Mouse (Mus musculus) embryo, embryonic 10 days (tissue): Measurements from ENCODE around the gene Fbxw11.
A peak's percentile ranks its signal among the peaks of the same experiment; 100 is the strongest.

ENCODE experiments used
- DNase-seq: peaks from one replicate; pipeline ENCODE4 v3.0.0-alpha.2; 2015; ENCODE audit warnings: low spot score

The Fbxw11 gene

DNA sequence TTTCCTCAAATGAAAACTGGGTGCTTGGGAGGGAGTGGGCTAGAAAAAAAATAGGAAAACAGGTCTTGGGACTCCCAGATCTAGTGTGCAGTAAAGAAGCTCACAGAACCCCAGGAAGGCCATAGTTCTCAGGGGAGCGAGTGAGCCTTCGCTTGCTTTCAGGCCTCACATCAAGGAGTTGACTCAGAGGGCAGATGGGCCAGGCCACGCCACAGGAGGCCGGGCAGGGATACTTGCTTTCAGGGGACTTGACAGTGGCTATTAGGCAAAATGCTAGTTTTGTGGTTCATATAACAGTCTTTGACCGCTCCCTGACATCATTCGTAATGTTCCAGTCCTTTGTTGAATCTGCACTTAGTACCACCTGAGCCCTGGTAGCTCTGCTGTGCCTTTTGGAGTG, 18.6 kb upstream of the Fbxw11 start:
- no peak for DNase-seq

DNA sequence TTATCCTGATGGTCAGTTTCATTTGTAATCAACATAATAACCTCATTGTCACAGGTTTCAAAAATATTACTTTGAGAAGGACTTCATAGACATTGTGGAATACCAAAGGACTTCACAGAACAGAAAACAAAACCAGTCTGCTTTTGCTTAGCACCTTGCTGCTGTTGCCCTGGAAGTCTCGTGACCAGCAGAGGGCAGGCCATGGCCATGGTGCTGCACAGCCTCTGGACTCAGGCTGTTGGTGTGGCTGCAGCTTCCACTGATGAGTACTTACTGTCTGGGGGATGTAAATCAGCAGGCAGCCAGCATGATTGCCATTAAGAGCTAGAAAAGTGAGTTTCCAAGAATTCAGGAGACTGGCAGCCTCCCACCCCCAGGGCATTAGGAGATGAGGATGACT, 16.8 kb upstream of the Fbxw11 start:
- DNase-seq, result peak; percentile 75

DNA sequence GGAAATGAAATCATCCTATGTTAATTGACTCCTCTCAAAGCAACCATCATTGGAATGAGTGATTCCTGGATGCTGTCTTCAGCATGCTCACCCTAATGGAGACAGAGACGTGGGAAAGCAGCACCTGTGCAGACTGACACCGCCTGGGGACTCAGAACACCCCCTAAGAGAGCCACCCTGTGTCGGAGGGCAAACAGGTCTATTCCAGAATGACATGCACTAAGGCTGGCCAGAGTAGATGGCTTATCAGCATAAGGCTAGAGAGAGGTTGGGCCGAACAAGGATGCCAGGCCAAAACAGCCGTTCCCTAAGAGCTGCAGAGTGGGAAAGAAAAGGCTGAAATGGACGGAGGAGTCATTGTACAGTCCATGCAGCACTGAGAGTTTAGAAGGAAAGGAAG, 16.4 kb upstream of the Fbxw11 start:
- DNase-seq, result no peak

DNA sequence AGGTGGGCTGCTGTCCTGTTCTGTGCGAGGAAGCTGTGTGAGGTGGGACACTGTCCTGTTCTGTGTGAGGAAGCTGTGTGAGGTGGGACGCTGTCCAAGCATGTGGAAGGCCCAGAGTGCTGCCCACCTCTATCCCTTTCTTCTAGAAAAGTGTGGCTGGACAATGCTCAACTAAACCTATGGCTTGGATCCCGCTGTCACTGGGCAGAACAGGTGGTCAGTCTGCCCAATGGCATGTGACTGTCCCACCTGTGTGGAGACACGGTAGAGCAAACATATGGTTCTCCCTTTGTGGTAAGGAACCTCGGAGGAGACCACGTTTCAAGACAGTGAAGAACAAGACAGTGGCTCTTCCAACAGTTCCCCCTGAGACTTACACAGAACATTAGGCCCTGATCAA, 14.6 kb upstream of the Fbxw11 start:
- no peak for DNase-seq

DNA sequence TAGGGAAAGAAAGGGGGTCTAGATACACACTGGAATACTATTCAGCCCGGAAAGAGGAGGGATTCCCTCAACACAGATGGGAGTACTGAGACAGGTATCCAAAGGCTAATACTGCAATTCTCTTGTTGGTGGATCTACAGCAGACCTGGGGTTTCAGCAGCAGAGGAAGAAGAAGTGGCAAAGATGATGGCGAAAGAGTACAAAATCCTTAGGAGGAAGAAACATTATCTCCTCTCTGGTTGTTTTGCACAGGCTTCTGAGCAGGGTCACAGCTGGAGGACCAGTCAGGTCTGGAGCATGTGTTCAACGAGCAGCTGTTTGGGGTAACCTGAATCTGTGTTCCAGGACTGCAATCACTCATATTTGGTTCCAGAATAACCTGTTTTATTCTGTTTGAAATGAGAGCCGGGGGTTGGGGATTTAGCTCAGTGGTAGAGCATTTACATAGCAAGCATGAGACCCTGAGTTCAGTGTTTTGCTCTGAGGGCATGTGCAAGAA, 12.8 kb upstream of the Fbxw11 start:
- DNase-seq, result no peak

DNA sequence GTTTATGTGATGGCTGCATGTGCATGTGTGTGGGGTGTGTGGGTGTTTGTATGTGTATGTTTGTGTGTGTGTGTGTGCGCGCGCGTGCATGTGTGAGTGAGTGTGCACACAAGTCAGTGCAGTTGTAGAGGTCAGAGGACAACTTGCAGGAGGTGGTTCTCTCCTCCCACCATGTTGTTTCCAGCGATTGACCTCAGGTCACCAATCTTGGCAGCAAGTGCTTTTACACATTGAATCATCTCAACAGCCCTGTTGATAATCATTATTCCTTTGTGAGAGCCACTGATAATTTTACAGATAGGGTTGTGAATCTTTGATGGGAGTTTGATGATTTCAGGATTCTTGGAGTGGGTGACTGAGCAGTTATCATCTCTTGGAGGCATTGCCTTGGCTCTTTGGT, 9.9 kb upstream of the Fbxw11 start:
- no peak for DNase-seq

DNA sequence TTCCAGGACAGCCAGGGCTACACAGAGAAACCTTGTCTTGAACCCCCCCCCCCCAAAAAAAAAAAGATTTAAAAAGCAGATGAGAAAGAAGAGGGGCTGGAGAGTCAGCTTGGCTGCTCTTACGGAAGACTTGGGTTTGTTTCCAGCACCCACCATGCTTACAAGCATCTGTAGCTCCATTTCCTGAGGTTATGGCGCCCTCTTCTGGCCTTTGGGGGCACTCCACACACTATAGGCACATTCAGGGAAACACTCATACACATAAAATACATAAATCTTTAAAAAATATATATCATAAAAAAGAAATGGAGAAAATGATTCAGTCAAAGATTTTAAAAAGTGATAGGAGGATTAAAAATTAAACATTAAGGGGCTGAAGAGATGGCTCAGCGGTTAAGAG, 9.0 kb upstream of the Fbxw11 start:
- no peak for DNase-seq

DNA sequence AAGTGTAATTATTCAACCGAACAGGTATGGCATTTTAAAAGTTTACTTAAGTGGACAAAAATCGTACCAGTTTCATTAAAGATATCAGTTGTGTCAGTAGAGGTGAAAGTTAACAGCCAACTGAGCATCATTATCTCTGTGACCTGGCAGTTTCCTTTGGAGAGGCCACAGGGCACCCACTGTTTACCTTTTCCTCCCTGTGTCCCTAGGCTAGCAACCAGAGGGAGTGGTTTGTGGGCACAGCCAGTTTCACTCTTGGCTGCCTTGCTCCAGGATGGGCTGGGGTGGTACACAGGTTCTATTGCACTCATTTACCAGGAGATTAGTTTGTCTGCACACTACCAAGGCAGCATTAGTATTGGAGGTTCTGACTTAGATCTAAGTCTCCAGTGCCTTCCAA, 8.4 kb upstream of the Fbxw11 start:
- no peak for DNase-seq

DNA sequence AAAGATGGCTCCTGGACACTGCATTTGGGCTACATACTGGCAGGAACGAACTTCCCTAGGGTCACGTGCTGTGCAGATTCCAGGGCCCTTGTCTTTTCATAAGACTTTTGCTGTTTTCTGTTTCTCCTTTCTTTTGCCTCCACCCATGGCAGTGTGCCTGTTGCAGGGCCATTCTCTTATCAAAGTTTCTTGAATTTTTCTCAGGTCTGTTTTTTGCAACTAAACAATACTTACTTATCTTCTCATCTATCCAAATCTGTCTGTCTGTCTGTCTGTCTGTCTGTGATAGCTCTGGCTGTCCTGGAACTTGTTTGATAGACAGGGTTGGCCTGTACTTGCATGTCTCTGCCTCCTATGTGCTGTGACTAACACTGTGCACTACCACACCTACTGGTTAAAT, 7.7 kb upstream of the Fbxw11 start:
- no peak for DNase-seq

DNA sequence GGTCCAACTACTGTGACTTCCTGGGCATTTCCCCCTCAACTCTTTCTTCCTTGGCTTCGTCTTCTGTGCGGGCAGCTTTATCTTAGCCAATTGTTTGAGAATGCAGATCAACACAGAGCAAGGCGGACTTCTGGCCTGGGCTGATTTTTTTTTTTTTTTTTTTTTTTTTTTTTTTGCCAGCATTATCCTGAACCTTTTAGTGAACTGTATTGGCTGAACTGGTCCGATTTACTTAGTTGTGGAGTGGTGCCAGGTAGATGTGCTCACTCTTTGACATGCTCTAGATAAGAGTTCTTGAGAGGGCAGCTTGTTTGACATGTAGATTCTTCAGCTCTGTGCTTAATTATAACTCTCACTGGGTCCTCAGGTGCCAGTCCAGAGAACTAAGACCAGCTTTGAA, 6.2 kb upstream of the Fbxw11 start:
- no peak for DNase-seq

DNA sequence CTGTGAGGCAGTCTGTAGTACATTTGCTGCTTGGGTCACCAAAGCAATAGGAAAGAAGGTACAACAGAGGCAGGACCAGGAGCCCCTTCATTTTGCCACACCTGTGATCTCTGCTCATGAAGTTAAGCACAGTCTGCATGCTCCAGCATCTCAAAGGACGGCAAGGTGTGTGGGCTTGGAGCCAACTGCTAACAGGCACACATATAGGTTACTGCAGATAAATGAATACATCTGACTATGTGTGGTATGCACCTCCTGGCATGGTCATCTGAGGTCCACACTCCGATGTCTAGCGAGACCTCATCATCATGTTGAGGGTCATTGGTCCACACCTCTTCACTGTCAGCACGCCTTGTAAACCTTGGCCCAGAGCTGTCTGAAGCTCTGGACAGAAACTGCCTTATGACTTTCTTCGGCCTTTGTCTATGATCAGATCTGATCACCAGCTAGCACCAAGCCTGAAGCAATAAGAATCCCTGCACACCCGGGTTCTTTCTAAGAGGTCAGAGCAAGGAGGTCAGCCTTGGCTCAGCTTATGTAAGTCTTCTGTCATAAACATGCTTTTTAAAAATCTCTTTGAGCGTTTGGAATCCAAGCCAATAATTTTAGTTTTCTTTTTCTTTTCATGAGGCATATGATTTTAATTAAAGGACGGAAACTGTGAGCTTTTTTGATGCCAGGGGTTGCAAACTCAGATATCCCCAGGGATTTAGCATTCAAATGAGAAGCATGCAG, 3.8 kb upstream of the Fbxw11 start:
- DNase-seq, result no peak

DNA sequence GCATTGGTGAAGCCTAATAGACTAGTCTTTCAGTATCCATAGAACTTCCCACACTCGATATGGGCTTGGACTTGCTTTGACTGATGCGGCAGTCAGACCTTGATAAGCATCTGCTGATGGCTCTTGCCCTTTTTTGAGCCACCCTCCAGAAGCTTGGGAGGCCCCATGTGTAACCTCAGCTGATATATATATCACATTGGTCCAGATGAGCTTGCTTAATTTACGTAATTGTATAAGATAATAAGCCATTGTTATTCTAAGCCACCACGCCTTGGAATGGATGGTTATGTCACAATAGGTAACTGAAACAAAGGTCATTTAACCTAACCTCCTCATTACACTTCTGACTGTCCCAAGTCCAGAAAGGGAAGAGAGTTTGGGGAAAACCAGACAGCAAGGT, 1.9 kb upstream of the Fbxw11 start:
- DNase-seq, result no peak

DNA sequence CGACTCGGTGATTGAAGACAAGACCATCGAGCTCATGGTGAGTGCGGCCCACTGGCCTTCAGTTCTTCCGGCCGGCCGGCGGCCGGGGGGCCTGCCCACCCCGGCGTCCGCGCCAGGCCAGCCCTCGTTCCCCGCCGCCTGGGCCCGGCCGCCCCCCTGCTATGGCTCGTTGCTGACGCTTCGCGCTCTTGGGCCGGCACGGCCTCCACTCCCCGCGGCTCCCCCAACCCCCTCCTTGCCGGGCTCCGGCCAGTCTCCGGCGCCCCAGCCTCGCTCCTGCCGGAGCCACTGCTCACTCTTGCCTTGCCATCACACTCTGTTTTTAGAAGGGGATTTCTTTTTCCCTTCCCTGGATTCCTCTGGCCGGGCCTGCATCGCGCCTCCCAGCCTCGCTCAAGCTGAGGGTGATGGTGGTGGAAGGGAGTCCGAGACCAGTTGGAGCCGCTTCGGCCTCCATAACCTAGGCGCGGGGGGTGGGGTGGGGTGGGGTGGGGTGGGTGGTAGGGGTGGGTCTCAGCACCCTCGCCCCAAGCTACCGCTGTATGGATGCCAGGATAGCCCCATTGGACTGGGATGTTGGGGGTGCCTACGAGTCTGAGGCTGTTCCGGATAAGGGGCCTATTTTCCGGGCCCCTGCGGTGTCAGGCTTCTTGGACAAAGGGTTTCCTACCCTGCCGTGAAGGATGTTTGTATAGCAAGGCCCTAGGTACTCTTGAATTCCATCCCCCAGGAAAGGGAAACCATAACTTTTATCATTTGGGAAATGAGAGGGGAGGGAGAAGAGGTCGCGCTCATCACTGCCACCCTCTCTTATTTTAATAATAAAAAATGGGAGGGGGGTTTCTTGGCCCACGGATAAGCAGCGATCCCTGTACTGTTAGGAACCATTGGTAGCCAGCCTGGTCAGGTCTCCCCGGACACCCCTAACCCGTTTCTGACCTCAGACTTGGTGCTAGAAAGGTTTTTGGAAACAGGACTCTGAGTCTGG, 669 bp downstream of the Fbxw11 start:
- no peak for DNase-seq

DNA sequence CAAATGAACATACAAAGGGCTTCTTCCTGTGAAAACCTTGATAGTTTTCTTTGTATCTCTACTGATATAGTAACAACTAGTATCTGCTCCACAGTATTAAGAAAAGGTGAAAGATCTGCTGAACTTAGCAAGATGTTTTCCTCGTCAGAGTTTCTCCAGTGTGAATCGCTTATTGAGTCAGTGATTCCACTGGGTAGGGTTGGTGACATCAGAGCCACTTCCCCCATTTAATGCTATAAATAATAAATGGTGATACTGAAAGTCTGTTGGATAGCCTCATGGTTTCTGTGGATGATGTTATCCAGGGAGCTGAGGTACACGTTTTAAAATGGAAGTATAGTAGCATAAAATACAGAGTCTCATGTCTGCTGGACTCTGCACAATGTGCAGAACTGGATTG, 1.5 kb downstream of the Fbxw11 start:
- DNase-seq, result no peak

DNA sequence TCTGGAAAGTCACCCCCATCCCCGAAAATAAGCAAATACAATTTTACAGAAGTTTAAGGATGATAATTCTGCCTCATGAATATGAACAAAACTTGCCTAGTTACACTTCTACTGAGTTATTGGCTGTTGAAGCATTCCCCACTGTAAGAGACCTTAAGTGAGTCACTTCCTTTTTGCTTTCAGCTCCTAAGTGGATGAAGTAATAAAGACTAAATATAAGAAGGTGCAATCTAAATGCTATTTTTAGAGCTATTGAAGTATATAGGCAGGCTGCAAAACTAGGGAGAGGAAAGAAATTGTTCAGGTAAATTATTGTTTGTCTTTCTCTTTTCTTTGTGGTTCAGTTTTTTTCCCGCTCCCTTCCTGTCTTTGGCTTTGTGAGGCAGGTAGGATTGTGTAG, 4.7 kb downstream of the Fbxw11 start:
- no peak for DNase-seq

DNA sequence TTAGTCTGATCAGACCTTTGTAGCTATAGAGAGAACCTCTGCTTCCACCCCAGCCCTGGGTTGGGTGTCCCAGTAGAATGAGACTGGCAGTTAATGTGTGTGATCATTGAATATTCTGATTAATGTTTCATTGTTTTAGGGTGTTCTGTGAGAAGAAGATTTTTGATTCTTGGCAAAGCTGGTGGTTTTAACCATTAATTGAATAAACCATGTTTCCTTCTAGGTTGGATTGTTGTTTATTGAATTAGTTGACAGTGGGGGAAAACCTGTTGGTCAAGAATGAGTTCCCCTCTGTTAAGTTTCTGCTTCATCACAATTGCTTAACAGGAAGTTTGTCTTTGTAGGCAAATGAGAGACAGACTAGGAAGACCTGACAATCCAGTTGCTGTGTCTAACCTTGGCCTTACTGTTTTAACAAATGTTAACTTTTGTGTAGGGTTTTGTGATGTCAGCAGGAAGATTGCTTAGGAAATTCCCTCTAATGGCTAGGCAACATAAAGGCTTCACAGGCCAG, 7.8 kb downstream of the Fbxw11 start:
- no peak for DNase-seq

DNA sequence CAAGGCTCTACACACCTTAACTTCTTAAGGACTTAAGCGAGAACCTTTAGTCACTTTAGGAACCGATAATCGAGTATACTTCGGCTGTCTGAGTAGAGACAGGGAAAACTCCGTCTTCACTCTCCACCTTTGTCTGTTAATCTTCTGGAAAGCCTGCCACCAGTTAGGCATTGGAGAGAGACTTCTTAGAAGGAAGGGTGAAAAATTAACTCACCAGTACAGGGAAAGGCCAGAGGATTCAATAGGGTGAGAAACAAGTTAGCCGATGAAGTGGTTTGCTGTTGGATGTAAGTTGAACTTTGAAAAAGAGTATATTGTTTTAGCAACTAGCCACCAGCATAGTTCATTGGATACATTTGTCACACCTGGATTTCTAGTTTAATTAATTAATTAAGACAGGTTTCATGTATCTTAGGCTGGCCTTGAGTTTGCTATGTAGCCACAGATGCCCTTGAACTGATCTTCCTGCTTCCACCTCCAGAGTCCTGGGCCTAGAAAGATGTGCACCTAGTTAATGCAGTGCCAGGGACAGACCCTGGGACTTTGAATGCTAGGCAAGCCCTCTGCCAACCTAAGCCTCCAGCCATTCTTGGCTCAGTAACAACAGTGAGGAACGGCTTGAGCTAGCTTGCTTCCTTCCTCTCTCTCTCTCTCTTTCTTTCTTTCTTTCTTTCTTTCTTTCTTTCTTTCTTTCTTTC, 8.5 kb downstream of the Fbxw11 start:
- no peak for DNase-seq

DNA sequence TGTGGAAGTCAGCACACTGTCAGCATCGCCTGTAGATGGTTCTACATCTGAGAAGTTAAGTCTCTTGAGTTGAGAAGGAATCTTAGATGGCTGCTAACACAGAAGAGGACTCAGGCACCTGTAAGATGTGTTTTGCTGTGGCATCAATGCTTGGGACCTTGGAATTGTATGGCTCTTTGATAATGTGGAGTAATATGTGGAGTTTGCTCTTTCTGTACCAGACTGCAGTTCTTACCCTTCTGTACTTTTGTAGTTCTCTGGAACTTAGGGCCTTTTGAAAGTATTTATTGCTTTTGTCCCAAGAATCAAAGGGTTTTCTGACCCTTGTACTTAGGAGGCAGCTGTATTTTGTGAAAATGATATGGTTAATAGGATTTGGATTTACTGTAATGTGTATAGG, 9.2 kb downstream of the Fbxw11 start:
- DNase-seq, result no peak

DNA sequence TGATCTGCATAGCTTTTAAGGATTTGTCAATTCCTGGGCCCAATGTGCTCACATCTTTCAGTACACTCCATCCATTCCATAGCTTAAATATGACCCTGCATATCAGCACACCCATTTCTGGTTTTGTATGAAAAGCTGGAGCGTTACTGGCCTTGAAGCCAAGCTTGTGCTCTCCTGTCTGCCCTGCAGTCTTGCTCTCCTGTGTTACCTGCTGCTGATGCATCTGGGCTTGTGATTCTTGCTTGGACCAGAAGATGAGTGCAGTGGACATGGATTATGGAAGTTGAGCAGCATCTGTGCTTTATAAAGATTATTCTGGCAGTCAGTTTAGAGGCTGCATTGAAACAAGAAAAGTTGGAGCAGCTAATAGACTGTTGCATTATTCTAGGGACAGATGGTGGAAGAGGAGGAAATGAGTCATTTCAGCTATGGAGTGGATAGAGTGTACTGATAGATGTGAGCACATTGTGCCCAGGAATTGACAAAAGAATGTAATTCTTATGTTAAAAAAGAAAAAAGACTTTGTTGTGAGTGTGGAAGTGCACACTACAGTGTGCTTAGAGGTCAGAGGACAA, 19.6 kb downstream of the Fbxw11 start:
- no peak for DNase-seq

DNA sequence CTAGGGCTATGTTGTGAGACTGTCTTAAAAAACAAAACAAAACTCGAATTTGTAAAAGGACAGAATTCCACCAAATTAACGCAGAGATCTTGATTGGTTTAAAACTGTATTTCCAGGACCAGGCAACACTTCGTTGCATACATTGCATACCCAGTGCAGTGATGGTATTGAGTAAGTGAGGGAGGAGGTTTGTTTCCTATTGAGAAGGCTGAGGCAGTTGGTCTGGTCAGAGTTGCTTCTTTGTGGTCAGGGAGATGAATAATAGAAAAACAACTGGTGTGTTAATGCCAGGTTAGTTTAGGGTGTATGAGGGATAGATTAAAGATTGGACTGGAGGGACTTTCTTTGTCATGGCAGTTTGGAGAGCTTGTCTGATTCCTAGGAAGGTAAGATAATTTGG, 23.1 kb downstream of the Fbxw11 start:
- DNase-seq, result no peak

DNA sequence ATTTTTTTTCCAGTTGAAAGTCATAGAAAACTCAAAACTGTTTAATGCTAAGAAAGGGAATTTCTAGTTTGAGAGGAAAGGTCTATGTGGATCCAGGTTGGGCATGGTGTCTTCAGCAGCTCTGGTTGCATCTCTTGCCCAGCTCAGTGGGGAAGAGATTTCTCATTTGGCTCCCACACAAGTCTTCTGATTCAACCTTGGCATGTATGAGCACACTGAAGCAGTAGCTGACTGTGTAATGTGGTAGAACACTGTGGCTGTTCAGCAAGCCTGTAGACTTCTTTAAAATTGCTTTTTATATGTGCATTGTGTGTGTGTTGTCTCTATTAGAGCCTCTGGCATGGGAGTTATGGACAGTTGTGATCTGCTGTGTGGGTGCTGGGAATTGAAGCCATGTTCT, 24.5 kb downstream of the Fbxw11 start:
- no peak for DNase-seq

DNA sequence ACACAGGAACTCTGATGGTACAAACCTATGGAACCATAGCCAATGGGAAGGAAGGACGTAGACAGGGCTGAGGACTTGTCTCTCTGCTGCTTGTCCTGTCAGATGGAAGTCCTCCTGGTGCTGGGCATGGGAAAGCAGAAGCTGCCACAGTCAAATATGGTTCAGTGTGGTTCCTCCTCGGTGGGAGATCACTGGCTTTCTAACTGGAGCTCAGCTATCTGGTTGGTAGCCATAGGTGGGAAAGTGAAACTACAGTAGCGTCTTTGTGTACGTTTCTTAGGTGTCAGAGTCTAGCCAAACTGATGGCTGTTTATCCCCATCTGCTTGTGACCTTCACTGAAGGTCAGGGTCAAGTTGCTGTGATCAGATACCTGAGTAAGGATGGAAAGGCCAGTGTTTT, 29.0 kb downstream of the Fbxw11 start:
- DNase-seq, result no peak
